Mouse (Mus musculus): ENCODE measurements around the gene Ccdc65.

- TF ChIP-seq POLR2A (IDR thresholded peaks at IDR 0.05; ENCODE audit: low read depth, low read length) (no peak), CTCF (IDR thresholded peaks at IDR 0.05; ENCODE audit: borderline replicate concordance, insufficient read depth, low read length) (no peak)
Measured at GRCm38 (mm10) chr15:98722191-98722590, 14.2 kb downstream of the Ccdc65 start.

All from embryonic fibroblast, embryonic 13.5 days (primary cell).